Mouse (Mus musculus) left cerebral cortex, adult 9 months (tissue): Measurements from ENCODE around the gene Hddc2.

Experiments
- DNase-seq, 2 experiments: peaks; one replicate each; pipeline ENCODE4 v3.0.0; 2022; ENCODE audit warnings: low spot score in 2 of 2

The Hddc2 gene

GRCm38 (mm10) chr10:31312865-31313848, at the start of gene Hddc2:
TSS of gene Hddc2 (plus strand) at chr10:31313383.
- peak; percentile 15 to 48 for DNase-seq

- no peak for DNase-seq
These were observed 40.4 kb upstream of the Hddc2 start for GRCm38 (mm10) chr10:31272738-31273137.

GRCm38 (mm10) chr10:31273171-31273570, 40.0 kb upstream of the Hddc2 start:
- no peak for DNase-seq

GRCm38 (mm10) chr10:31287787-31288186, 25.4 kb upstream of the Hddc2 start:
- no peak for DNase-seq

GRCm38 (mm10) chr10:31288697-31289390, 24.3 kb upstream of the Hddc2 start:
- DNase-seq: no peak

- peak in 1 of 2 experiments; percentile 11 for DNase-seq
These were observed 17.5 kb upstream of the Hddc2 start for GRCm38 (mm10) chr10:31295705-31296104.

GRCm38 (mm10) chr10:31296458-31296857, 16.7 kb upstream of the Hddc2 start:
- no peak for DNase-seq

- no peak for DNase-seq
These were observed 16.1 kb upstream of the Hddc2 start for GRCm38 (mm10) chr10:31297106-31297505.

- DNase-seq: no peak
These were observed 14.9 kb upstream of the Hddc2 start for GRCm38 (mm10) chr10:31298263-31298662.

GRCm38 (mm10) chr10:31298921-31299574, 14.1 kb upstream of the Hddc2 start:
- DNase-seq: peak in 1 of 2 experiments; percentile 76

GRCm38 (mm10) chr10:31300292-31300691, 12.9 kb upstream of the Hddc2 start:
- no peak for DNase-seq

GRCm38 (mm10) chr10:31303446-31303845, 9.7 kb upstream of the Hddc2 start:
- no peak for DNase-seq

GRCm38 (mm10) chr10:31307024-31307598, 6.1 kb upstream of the Hddc2 start:
- no peak for DNase-seq

- DNase-seq: no peak
These were observed 5.3 kb downstream of the Hddc2 start for GRCm38 (mm10) chr10:31318491-31318890.

- DNase-seq: no peak
These were observed 16.3 kb downstream of the Hddc2 start for GRCm38 (mm10) chr10:31329436-31329835.

GRCm38 (mm10) chr10:31330286-31330962, 17.2 kb downstream of the Hddc2 start:
- DNase-seq: no peak

GRCm38 (mm10) chr10:31331225-31331775, 18.1 kb downstream of the Hddc2 start:
- no peak for DNase-seq

- peak in 1 of 2 experiments; percentile 26 for DNase-seq
These were observed 23.2 kb downstream of the Hddc2 start for GRCm38 (mm10) chr10:31336432-31336831.

- DNase-seq: no peak
These were observed 33.2 kb downstream of the Hddc2 start for GRCm38 (mm10) chr10:31346401-31346800.

- no peak for DNase-seq
These were observed 37.9 kb downstream of the Hddc2 start for GRCm38 (mm10) chr10:31351056-31351455.
